Mouse (Mus musculus) adrenal gland, postnatal 4 days (tissue): ENCODE measurements around the gene Wdr73. TPM values are rescaled to one million over a fixed set of nuclear protein-coding genes. Genes with fewer than 3 reads are reported as not detected.
"Not testable (repeated sequence)": the region's sequence is repeated elsewhere in the genome, so short reads cannot be mapped to it uniquely, and the experiment has no call there.

Experiments
- DNase-seq, 2 experiments: peaks; one replicate each; pipeline ENCODE4 v3.0.0; 2021 to 2022; ENCODE audit warnings: low spot score in 2 of 2, mixed read lengths in 2 of 2
- long read RNA-seq, 2 experiments: library from polyadenylated mRNA; stranded (forward); transcript quantifications; one replicate each; pipeline ENCODE4 v2.0.0; 2021
- total RNA-seq, 2 experiments: library from RNA; stranded (reverse); gene quantifications; 2 replicates each; pipeline ENCODE4 v1.2.3; 2021

The Wdr73 gene
- total RNA-seq, result 10 to 100 TPM; 27.9 to 29.8 TPM
- long read RNA-seq, experiment 1, transcript Wdr73-201 (8 exons, 2,114 nt), result major isoform, 19 of 38 reads
- long read RNA-seq, experiment 1, partial matches to known transcripts, result 3 of 38 reads
- long read RNA-seq, experiment 1, other reads (novel, unspliced or antisense), result 13 of 38 reads
- long read RNA-seq, experiment 2, transcript Wdr73-201 (8 exons, 2,114 nt), result major isoform, 19 of 44 reads
- long read RNA-seq, experiment 2, partial matches to known transcripts, result 3 of 44 reads
- long read RNA-seq, experiment 2, other reads (novel, unspliced or antisense), result 17 of 44 reads

DNA sequence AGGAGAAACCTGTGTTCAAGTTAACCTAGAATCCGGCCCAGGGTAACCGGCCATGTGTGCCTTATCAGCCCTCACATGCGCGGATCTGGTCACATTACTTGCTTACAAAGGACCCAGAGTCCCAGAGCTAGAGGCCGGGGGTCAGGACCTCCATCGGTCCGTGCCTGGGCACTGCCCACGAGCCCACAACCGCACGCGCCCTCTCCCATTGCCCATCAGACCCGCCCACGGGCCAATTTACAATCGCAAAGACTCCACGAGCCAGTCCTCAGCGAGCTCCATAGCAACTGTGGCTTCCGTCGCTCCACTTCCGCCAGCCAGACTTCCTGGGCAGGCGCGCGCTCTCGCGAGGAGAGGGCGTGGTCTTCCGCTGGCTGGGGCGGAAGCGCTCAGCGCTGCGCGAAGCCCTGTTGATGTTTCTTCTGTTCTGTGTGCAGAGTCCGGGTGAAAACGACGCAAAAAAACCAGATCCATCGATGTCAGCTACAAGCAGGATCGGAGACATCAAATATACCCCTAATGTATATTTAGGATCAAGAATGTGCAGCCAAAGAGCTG lies at the start of gene Wdr73:
Wdr73 (minus strand) TSS at position 326 of the 558 bp plus-strand sequence.
- peak; percentile 75 to 79 for DNase-seq

DNA sequence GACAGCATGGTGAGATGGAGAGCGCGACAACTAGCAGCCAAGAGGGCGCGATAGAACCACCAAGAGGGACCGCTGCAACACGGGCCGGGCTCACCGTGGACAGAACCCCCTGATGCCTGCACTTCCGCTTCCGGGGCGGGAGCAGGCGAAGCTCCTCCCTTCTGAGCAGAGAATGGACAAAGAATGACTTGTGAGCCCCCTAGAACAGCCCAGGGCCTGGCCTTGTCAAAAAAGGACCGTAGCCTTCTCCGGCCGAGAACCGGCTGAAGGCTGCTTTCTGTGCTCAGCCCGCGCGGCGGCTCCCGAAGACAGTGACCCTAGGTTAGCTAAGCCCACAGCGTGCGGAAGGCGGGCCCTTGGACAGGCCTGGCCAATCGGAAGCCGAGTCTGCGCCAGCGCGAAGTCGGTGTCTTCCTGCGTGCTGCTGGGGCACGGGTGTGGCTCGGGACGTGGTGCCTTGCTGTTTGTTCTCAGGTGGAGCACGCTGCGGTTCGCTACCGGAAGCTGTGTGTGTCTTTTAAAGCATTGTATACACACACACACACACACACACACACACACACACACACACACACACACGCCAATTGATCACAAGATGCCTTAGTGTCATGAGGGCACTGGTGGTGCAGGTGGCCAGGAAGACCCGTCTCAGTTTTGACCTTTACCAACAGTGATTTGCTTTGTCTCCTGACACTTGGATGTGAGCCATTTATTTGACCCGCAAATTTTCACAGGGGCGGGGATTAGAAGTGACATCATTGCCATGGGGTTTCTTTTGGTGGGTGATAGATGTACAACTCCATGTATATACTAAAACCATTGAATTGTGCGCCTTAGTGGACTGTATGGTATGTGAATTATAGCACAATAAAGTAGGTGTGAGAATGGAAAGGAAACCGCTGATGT lies 46.6 kb upstream of the Wdr73 start, which contains the start of gene Sec11a:
Sec11a (minus strand) TSS at position 336 of the 906 bp plus-strand sequence.
- peak; percentile 73 to 87 for DNase-seq

DNA sequence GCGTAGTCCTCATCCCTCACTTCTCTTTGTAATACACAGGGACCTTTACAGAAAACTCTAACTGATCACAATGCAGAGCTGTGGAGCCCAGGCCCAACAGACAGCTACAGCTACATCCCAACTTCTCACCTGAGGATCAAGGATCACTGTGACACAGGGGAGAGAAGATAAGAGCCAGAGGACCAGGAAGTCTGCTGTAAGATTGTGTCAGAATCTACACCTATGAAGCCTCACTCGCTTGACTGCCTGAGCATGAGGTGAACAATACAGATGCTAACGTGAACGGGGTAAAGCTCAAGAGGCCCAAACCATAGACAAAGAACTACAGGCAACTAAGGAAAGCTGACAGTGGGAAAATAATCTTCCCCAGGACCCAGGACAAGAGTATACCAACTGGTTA lies 38.7 kb upstream of the Wdr73 start:
- DNase-seq, result no peak

DNA sequence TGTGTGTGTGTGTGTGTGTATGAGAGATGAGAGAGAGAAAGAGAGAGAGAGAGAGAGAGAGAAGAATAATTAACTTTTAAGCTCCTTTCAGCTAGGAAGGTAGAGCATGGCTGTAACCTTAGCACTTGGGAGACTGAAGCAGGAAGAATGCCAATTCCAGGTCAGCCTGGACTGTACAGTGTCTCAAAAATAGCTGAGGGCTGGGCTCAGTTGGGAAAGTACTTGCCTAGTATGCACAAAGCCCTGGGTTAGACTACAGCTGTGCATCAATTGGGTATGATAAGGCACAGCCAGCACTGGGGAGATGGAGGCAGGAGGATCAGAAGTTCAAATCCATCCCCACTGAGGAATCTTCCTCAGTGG lies 36.2 kb upstream of the Wdr73 start:
- not testable (repeated sequence) for DNase-seq

DNA sequence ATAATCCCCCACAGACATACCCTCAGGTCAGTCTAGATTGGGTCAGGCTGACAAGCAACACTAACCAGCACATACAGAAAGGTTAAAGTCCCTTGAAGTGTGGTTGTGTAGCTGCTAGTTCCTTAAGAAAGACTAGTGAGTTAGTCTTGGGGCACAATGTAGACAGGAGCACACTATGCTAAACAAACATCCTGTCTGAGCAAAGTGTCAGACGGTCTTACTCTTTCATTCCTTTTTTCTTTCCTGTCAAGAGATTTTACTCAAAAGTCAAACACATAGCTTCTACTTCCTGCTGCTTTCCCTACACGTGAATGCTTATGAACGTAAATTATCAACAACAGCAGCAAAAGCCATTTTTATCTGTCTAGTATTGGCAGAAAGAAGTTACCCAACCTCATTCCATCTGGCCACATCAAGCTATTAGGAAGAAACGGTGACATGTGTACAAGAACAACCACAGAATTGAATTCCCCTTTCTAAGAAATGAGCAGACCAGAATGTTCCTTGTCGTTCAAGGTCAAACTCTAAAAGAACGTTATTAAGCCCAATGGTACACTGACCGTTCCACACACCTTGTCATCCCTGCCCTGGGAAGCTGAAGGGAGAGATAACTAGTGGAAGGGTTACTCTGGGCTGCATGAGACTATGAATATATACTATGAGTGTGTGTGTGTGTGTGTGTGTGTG lies 35.7 kb upstream of the Wdr73 start:
- not testable (repeated sequence) for DNase-seq

DNA sequence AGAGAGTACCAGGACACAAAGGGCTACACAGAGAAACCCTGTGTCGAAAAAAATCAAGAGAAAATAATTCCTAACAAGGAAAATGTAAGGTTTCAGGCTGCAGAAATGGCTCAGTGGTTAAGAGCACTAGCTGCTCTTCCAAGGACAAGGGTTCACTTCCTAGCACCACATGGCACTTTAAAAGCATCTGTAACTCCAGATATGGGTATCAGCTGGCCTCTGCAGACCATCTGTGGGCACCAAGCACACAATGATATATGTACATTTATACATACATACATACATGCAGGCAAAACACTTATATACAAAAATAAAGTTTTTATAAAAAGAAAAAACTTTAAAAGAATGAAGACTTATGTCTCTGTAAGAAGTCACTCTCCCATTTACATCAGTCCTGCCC lies 34.8 kb upstream of the Wdr73 start:
- DNase-seq, result no peak

DNA sequence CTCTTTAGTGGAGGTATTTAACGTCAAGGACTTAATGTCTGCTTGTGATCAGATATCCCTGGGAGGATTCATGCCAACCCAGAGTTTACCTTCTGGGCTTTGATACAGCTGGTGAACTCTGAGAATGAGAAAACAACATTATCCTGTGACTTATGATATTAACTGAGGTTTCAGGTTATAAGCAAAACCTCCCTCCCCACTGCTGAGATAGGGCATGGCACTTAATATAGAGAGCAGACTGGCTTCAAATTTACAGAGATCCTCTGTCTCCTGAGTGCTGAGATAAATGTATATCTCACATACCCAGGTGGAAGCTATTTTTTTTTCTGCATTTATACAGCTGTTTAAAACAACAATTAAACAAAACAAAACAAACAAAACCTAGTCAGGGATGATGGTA lies 31.7 kb upstream of the Wdr73 start:
- no peak for DNase-seq

DNA sequence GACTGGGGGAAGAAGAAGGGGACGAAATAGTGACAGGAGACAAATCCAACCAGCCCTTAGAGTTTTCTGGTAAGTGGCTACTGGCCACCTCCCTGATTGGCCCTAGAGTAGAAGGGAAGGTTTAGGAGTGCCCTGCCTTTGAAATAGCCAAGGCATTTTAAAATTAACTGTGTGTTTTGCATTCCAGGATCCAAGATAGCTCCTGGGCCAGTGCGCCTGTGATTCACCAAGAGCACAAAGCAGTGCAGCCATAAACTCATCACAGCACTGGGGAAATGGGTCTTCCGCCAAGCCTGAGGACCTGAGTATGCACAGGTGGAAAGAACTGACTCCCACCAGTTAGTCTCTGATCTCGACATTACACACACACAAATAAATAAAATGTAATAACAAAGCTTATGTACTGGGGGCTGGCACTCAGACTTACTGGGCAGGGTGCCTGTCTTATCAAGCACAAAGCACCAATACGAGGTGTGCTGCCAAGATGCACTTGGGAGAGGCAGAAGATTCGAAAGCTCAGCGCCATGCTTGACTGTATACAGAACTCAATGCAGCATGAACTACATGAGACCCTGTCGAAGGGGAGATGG lies 30.6 kb upstream of the Wdr73 start:
- no peak for DNase-seq

DNA sequence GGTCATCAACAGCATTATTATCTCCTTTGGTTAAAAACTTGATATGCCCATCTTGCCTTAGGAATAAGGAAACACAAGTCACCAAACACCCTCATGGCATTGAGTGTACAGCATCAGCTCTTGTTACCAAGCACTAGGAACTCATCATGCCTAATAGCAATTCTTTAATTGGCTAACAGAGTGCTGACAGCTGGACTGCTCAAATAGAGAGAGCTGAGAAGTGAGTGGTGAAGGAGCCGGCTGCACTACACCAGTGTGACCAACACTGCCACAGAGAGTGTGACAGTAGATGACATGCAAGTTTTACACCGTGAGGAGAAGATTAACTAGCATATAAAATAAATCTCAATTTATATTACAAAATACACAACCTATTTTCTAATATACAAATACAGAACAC lies 22.1 kb upstream of the Wdr73 start:
- no peak for DNase-seq

DNA sequence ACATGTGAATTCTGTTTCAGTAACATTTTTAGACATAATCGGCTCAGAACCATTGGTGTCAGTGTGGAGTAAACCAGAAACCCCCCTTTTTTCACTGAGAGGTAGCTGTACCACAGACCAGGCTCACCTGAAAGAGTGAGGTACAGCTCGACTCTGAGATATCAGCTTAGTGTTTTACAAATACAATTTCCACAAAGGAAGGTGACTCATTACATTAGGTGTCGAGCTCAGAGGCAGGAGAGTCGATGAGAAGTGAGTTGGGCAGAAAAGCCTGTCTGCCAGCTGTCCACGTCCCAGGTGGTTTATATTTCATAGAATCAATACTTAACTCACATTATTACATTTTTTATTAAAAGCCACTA lies 18.6 kb upstream of the Wdr73 start:
- DNase-seq, result no peak

DNA sequence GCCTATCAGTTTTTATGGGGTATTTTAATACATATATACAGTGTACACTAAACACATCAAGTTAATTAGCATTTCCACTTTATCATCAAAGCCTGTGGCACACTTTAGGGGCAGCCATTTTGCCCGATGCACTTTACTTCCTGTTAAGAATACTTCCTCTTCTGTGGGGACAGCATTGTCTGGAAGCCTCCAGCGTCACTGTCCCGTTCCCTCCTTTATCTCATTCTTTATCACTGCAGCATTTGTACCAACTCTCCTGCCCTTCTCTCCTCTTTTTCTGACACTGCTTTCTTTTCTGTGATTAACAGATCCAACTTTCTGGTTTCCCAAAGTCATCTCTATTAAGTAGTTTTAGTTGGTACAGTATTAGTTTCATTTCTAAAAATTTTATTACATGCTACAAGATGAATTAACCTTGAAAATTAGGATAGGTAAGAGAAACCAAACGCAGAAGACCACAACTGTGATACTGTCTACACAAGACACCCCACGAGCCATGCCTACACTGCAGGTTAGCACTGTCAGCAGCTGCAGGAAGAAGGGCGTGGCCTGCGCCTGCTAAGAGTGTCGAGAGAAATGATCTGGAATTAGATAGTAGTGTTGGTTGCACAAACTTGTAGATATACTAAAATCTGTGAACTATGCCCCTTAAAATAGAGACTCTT lies 18.0 kb upstream of the Wdr73 start:
- DNase-seq, result no peak

DNA sequence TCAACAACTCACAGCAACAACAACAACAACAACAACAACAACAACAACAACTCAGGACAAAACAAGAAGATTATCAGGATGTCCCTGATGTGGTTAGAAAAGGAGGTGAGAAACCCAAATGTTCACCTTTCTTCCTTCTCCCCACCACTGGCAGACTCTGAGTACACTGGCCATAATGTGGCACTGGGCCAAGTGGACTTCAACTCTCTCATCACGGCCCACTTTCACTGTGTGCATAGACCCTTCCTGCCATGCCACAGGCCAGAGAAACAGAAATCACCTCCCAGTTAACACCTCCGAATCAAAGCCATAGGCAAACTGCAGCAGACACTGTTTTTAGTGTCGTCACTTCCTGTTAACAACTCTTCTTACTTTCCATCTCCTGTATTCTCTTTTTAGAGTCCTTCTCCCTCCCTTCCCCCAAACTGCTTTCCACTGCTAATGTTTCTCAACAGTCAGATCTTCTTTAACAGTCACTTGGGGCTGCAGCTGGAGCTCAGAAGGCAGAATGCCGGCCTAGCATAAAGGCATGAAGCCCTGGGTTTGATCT lies 16.9 kb upstream of the Wdr73 start:
- no peak for DNase-seq

DNA sequence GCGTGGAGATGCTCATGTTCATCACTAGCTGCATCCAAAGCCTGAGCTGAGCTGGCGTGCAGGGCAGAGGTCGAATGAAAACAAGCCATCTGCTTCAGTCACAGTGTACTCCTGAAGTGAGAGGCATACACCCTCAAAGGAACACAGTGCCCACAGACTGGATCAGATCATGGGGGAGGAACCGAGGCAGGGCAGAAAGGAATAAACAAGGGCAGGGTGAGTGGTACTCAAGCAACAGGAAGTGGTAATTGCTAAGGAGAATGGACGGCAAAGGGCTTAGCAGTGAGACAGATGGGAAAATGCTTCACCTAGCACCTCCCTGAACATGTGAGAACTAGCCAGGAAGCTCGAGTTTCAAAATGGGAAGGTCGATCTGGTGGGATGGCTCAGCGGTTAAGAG lies 11.4 kb upstream of the Wdr73 start:
- DNase-seq, result no peak

DNA sequence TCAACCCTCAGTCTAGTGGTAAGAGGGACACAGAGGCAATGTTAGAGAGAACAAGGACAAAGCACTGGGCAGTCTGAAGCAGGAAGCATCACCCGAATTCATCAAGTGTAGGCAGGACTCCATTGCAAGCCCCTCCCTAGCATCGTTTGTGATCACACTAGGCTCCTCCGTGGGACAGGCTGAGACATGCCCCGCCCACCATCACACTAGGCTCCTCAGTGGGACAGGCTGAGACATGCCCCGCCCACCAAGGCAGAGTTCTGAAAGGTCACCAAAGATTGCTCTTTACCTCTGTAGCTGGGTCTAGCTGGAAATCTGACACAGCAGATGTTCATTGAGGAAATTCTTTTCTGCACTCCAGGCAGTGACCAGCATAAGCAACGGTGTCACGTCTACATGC lies 10.0 kb upstream of the Wdr73 start:
- no peak for DNase-seq

DNA sequence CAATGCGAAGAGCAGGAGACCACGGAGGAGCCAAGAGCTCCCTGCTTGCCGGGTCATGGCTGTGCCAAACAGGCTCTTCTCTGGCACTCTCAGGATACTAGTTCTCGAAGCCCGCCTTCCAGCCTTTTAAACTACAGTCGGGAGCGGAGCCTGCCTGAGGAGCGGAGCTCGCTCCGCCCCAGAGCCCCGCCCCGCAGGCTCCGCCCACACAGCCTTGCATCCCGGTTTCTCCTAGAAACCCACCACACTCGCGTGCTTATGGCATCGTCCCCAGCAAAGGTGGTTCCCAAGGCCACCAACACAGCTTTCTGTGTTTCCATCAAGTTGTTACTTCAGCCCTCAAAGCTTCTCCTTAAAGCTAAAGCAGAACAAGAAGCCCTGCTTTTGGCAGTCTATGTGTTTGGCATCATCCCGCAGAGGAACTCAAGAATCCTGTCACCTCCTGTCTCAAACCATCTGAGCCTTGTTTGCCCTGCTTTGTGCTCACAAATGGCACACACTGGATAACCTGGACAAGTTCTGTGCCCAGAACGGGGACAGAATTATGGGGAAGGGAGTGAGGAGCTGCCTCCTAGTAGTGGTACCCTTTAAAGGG lies 3.9 kb upstream of the Wdr73 start, which contains the start of gene Nmb:
Nmb (minus strand) TSS at position 156 of the 595 bp plus-strand sequence.
- peak in 1 of 2 experiments; percentile 37 for DNase-seq

DNA sequence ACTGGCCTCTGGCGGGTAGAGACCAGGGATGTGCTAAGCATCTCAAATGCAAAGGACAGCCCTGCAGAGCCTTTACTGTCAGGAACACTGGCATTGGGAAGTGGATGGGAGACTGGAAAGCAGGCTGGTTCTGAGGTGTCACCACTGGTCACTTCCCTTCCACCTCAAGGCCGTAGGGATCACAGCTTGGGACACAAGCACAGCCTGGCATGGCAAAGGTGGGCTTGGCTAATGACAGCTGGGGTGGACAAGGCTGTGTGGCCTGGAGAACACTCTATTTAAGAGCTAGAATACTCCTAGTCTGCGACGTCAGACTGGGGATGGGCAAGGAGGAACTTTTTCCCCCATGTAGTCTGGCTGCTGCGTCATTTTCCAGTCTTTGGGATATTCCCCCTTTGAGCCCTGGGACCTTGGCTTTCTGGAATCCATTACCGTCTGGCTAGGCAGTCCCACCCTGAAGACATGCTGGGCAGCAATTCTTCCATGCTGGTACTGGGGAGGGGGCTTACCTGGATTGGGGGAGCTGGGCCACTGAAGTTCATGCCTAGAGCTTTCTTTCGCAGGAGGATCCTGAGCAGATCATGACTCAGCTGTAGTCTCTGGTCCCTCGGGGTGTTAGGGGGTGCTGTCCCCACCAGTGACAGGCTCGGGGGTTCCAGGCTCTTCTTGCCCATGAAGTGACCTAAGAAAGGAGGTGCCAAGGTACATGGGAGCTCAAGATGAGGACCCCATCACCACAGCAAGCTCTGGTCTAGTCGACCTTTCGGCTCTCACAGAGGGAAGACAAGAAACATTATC lies 2.8 kb upstream of the Wdr73 start:
- no peak for DNase-seq

DNA sequence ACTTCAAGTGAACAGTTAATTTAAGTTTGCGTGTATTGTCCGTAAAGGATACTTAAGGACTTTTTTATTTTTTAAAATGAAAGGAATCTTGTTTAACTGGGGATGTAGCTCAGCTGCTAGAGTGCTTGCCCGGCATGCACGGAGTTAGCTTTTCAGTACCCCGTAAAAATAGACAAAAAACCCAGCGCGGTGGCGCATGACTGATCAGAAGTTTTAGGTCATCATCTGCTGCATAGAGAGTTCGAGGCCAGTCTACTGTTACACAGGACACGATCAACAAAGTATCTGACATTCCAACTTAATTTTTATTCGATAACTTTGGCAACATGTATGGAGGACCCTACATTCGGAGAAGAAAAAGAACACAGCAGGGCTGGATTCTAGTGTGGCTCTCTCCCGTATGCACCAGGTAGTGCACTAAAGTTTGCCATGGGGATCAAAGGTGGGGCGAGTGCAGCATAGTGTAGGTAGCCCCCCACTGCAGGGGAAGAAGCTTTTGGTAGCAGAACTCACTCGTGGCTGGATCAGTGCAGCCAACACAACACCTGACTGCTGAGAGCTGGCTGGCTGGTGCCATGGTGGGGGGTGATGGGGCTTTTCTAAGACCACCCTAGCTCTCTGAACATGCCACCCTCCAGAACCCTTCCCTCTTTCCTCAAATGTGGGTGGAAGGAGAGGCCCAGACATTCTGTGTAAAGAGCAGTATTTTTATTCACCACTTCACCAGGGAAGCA lies 639 bp upstream of the Wdr73 start:
- DNase-seq, result no peak

DNA sequence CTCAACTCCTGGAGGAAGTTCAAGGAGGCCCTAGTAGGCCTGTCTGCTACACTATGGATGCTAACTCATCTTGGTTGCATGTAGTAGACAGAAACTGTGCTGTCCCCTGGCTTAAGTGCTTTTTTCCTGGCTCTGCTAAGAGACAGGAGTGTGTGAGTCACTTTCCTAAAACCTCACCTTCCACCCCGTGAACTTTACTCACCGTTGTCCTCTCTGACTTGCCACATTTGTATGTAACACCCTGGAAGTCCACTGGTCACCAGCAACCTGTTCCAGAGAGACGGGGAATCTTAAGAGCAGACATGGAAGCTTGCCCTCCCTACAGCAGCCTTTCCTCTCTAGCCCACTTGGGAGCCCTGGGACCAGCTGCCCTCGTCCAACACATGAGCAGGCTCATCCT lies 3.3 kb downstream of the Wdr73 start:
- no peak for DNase-seq
